Mouse (Mus musculus) MEL (cell line): ENCODE data around the gene Mmaa.

Source experiments
- BHLHE40 ChIP-seq: IDR thresholded peaks from 2 replicates; pipeline ENCODE4 v1.6.1; 2012; ENCODE audit warnings: low read depth, mild to moderate bottlenecking, inconsistent platforms, low read length, improper control_type of control experiment, borderline replicate concordance
- CTCF ChIP-seq, 3 experiments: IDR thresholded peaks in 2 of 3; conservative IDR thresholded peaks in 1 of 3; 2 replicates each; pipeline ENCODE4 v1.5.1; 2011 to 2012; ENCODE audit warnings: low read length in 3 of 3, low read depth in 2 of 3, mild to moderate bottlenecking in 2 of 3, improper control_type of control experiment in 1 of 3, inconsistent platforms in 1 of 3, mixed read lengths in 1 of 3, moderate library complexity in 1 of 3; ENCODE audit not compliant: control insufficient read depth in 1 of 3, insufficient read depth in 1 of 3, poor library complexity in 1 of 3, severe bottlenecking in 1 of 3
- EP300 ChIP-seq, 2 experiments: IDR thresholded peaks; 2 replicates each; pipeline ENCODE4 v1.6.1; 2011; ENCODE audit warnings: improper control_type of control experiment in 2 of 2, low read length in 2 of 2, low read depth in 1 of 2, mild to moderate bottlenecking in 1 of 2
- GABPA ChIP-seq: IDR thresholded peaks from 2 replicates; pipeline ENCODE4 v1.6.1; 2012; ENCODE audit warnings: low read depth, mild to moderate bottlenecking, inconsistent platforms, low read length, improper control_type of control experiment, moderate library complexity
- MAFK ChIP-seq: IDR thresholded peaks from 2 replicates; pipeline ENCODE4 v1.6.1; 2011; ENCODE audit warnings: low read depth, mild to moderate bottlenecking, low read length, improper control_type of control experiment, borderline replicate concordance
- MXI1 ChIP-seq: IDR thresholded peaks from 2 replicates; pipeline ENCODE4 v1.6.1; 2011; ENCODE audit warnings: mild to moderate bottlenecking, low read depth, low read length, improper control_type of control experiment
- POLR2A ChIP-seq, 2 experiments: IDR thresholded peaks; 2 replicates each; pipeline ENCODE4 v1.6.1; 2011 to 2012; ENCODE audit warnings: low read length in 2 of 2, mild to moderate bottlenecking in 2 of 2, control low read depth in 1 of 2, improper control_type of control experiment in 1 of 2, low read depth in 1 of 2, moderate library complexity in 1 of 2; ENCODE audit not compliant: control insufficient read depth in 1 of 2, insufficient read depth in 1 of 2, poor library complexity in 1 of 2
- POLR2AphosphoS5 ChIP-seq: IDR thresholded peaks from 2 replicates; pipeline ENCODE4 v1.6.1; 2012; ENCODE audit warnings: low read depth, borderline replicate concordance, mild to moderate bottlenecking, inconsistent platforms, low read length, moderate library complexity, mixed read lengths
- SMC3 ChIP-seq: IDR thresholded peaks from 2 replicates; pipeline ENCODE4 v1.6.1; 2011; ENCODE audit warnings: low read depth, low read length, improper control_type of control experiment
- USF2 ChIP-seq, 2 experiments: IDR thresholded peaks; 2 replicates each; pipeline ENCODE4 v1.6.1; 2011 to 2012; ENCODE audit warnings: improper control_type of control experiment in 2 of 2, low read length in 2 of 2, borderline replicate concordance in 1 of 2, inconsistent platforms in 1 of 2, low read depth in 1 of 2, mild to moderate bottlenecking in 1 of 2; ENCODE audit not compliant: insufficient read depth in 1 of 2
- ZMIZ1 ChIP-seq: IDR thresholded peaks from 2 replicates; pipeline ENCODE4 v1.6.1; 2012; ENCODE audit warnings: low read depth, mild to moderate bottlenecking, inconsistent platforms, low read length, improper control_type of control experiment, moderate library complexity

GRCm38 (mm10) chr8:79294610-79295275 lies at the start of gene Mmaa:
- TF ChIP-seq POLR2AphosphoS5 (no peak), MXI1 (peak; percentile 78), BHLHE40 (no peak), CTCF (IDR thresholded peaks at IDR 0.05 in 2 of 3, conservative IDR thresholded peaks at IDR 0.05 in 1 of 3; ENCODE audit: control insufficient read depth in 1 of 3, insufficient read depth in 1 of 3, low read depth in 2 of 3, low read length in 3 of 3, poor library complexity in 1 of 3, severe bottlenecking in 1 of 3) (peak in 2 of 3 experiments; percentile 65 to 79; a peak in 4 of 6 replicates), EP300 (IDR thresholded peaks at IDR 0.05; ENCODE audit: low read depth in 1 of 2, low read length in 2 of 2) (no peak), ZMIZ1 (peak; percentile 76), POLR2A (IDR thresholded peaks at IDR 0.05; ENCODE audit: control insufficient read depth in 1 of 2, insufficient read depth in 1 of 2, low read depth in 1 of 2, low read length in 2 of 2, poor library complexity in 1 of 2) (peak; percentile 91 to 94), MAFK (no peak), USF2 (IDR thresholded peaks at IDR 0.05; ENCODE audit: borderline replicate concordance in 1 of 2, insufficient read depth in 1 of 2, low read depth in 1 of 2, low read length in 2 of 2) (no peak), SMC3 (peak; percentile 43; the same call in 1 of the 2 replicates), GABPA (no peak)
